Mouse (Mus musculus) mature B cell (primary cell): ENCODE data around the gene Pds5b.
"Not testable (repeated sequence)": the region's sequence is repeated elsewhere in the genome, so short reads cannot be mapped to it uniquely, and the experiment has no call there.

Source experiments
- in situ Hi-C: fragments of 300-500 bp; cut with MboI; formaldehyde crosslinking; loops from 2 replicates; pipeline ENCODE4 v1.14.3; 2019

Gene Pds5b

GRCm38 (mm10) chr5:150673153-150673835, at the start of gene Pds5b:
Gene Pds5b (plus strand): TSS chr5:150673739.
- in situ Hi-C loops = loop anchor here (5.0 kb wide), 1 partner anchor 34 kb away; no protein-coding TSS in a partner anchor

GRCm38 (mm10) chr5:150625528-150625927, 48.0 kb upstream of the Pds5b start:
- in situ Hi-C loops = no loop called here

- in situ Hi-C loops = no loop called here
Measured at GRCm38 (mm10) chr5:150629272-150629671, 44.3 kb upstream of the Pds5b start.

- in situ Hi-C loops = no loop called here
Measured at GRCm38 (mm10) chr5:150629692-150630091, 43.8 kb upstream of the Pds5b start.

GRCm38 (mm10) chr5:150641440-150641839, 32.1 kb upstream of the Pds5b start:
- in situ Hi-C loops = no loop called here

GRCm38 (mm10) chr5:150643390-150643789, 30.1 kb upstream of the Pds5b start:
- in situ Hi-C loops = not testable (repeated sequence)

GRCm38 (mm10) chr5:150644926-150645325, 28.6 kb upstream of the Pds5b start:
- in situ Hi-C loops = no loop called here

GRCm38 (mm10) chr5:150652578-150652977, 21.0 kb upstream of the Pds5b start:
- in situ Hi-C loops = no loop called here

- in situ Hi-C loops = no loop called here
Measured at GRCm38 (mm10) chr5:150654548-150654947, 19.0 kb upstream of the Pds5b start.

- in situ Hi-C loops = not testable (repeated sequence)
Measured at GRCm38 (mm10) chr5:150659425-150659824, 14.1 kb upstream of the Pds5b start.

GRCm38 (mm10) chr5:150660296-150660695, 13.2 kb upstream of the Pds5b start:
- in situ Hi-C loops = loop anchor here (10.0 kb wide), 1 partner anchor 215 kb away; no protein-coding TSS in a partner anchor

- in situ Hi-C loops = loop anchor here (10.0 kb wide), 1 partner anchor 219 kb away; no protein-coding TSS in a partner anchor
Measured at GRCm38 (mm10) chr5:150663926-150664325, 9.6 kb upstream of the Pds5b start.

- in situ Hi-C loops = loop anchor here (10.0 kb wide), 1 partner anchor 220 kb away; no protein-coding TSS in a partner anchor
Measured at GRCm38 (mm10) chr5:150664794-150665131, 8.8 kb upstream of the Pds5b start.

- in situ Hi-C loops = loop anchor here (10.0 kb wide), 1 partner anchor 221 kb away; no protein-coding TSS in a partner anchor
Measured at GRCm38 (mm10) chr5:150665132-150665954, 8.2 kb upstream of the Pds5b start.

- in situ Hi-C loops = loop anchor here (10.0 kb wide), 1 partner anchor 221 kb away; no protein-coding TSS in a partner anchor
Measured at GRCm38 (mm10) chr5:150666133-150666739, 7.3 kb upstream of the Pds5b start, which contains the start of gene N4bp2l2. Gene N4bp2l2 (minus strand): TSS chr5:150666183.

GRCm38 (mm10) chr5:150668731-150669130, 4.8 kb upstream of the Pds5b start:
- in situ Hi-C loops = loop anchor here (10.0 kb wide), 1 partner anchor 224 kb away; no protein-coding TSS in a partner anchor

GRCm38 (mm10) chr5:150672343-150672742, 1.2 kb upstream of the Pds5b start:
- in situ Hi-C loops = loop anchor here (5.0 kb wide), 1 partner anchor 35 kb away; no protein-coding TSS in a partner anchor

GRCm38 (mm10) chr5:150673880-150674621, 512 bp downstream of the Pds5b start:
- in situ Hi-C loops = loop anchor here (5.0 kb wide), 1 partner anchor 33 kb away; no protein-coding TSS in a partner anchor

GRCm38 (mm10) chr5:150674866-150675265, 1.3 kb downstream of the Pds5b start:
- in situ Hi-C loops = loop anchor here (5.0 kb wide), 1 partner anchor 32 kb away; no protein-coding TSS in a partner anchor

- in situ Hi-C loops = not testable (repeated sequence)
Measured at GRCm38 (mm10) chr5:150682862-150683261, 9.3 kb downstream of the Pds5b start.

GRCm38 (mm10) chr5:150690685-150691084, 17.1 kb downstream of the Pds5b start:
- in situ Hi-C loops = no loop called here
